Mouse (Mus musculus): ENCODE data around the gene Gm12248. TPM values are rescaled to one million over a fixed set of nuclear protein-coding genes. Genes with fewer than 3 reads are reported as not detected.
"Not testable (repeated sequence)": the region's sequence is repeated elsewhere in the genome, so short reads cannot be mapped to it uniquely, and the experiment has no call there.

The Gm12248 gene
- total and polyA plus RNA-seq, 2 experiments from 2014 or later, result not detected

DNA sequence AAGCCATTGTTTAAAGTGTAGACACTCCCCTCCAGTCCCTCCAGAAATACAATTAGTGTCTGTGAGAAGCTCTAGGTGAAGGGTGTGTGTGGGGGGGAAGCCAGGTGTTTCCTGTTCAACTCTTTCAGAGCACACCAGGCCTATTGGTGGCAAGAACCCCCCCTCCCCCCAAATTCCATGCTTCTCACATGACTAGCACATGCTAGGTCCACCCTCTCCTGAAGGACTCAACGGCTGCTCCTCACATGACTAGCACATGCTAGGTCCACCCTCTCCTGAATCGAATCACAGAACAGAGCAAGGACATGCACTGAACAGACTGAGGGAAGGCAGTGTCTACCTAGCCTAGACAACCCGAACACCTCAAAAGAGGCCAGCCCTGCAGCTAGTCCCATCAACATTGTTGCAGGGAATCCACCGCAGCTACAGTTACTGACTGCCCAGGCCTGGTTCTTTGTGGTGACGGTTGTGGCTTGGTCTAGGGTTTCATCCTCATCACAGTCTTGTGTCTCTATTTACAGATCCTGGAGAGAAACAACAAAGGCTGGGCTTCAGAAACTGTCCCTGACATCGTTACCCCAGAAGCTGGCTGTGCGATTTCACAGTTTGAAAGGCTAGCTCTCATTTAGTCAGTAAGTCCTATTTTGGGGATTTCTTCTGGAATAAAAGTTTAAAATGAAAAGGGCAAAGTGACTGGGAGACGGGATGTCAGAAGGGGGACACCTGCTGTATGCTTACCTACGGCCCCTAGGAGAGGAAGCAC is 9.8 kb upstream of the Gm12248 start:
- no peak overlapping the region; the same call in 1 of the 2 replicates for H3K4me3 ChIP-seq (ENCODE audit: low read depth, low read length)
- ATAC-seq, result no peak
- H3K36me3 ChIP-seq (ENCODE audit: insufficient read depth), result no peaks in the 10 kb centered on the region
- 83% methylated on average over 9 of the region's 9 CpGs for whole genome bisulfite sequencing
- no peaks in the 10 kb centered on the region for H3K9me3 ChIP-seq (ENCODE audit: low read length)
- peak overlapping the region; percentile 54 for H3K4me2 ChIP-seq (ENCODE audit: low read depth)
- H3K4me1 ChIP-seq (ENCODE audit: insufficient read depth), result peaks cover 14% of the 10 kb centered on the region
- H3K27me3 ChIP-seq (ENCODE audit: insufficient read depth, low read length), result no peaks in the 10 kb centered on the region
- DNase-seq, result no peak
- peak overlapping the region; percentile 63 for H3K9ac ChIP-seq
- TF ChIP-seq CTCF (IDR thresholded peaks at IDR 0.05; ENCODE audit: low read depth), result no peak
- no peak overlapping the region for H3K27ac ChIP-seq (ENCODE audit: low read depth, low read length)

- Histone ChIP-seq H3K9ac (no peak overlapping the region), H3K36me3 (ENCODE audit: insufficient read depth) (no peaks in the 10 kb centered on the region), H3K4me2 (ENCODE audit: low read depth) (no peak overlapping the region), H3K9me3 (ENCODE audit: low read length) (no peaks in the 10 kb centered on the region), H3K4me3 (ENCODE audit: low read depth, low read length) (no peak overlapping the region), H3K4me1 (ENCODE audit: insufficient read depth) (peaks cover 14% of the 10 kb centered on the region), H3K27me3 (ENCODE audit: insufficient read depth, low read length) (no peaks in the 10 kb centered on the region), H3K27ac (ENCODE audit: low read depth, low read length) (no peak overlapping the region)
- no peak for TF ChIP-seq CTCF (IDR thresholded peaks at IDR 0.05; ENCODE audit: low read depth)
- DNase-seq, result no peak
- no peak for ATAC-seq
- 86% methylated on average over 3 of the region's 3 CpGs for WGBS
Observed at GRCm38 (mm10) chr11:58102146-58102545, 9.2 kb upstream of the Gm12248 start.

DNA sequence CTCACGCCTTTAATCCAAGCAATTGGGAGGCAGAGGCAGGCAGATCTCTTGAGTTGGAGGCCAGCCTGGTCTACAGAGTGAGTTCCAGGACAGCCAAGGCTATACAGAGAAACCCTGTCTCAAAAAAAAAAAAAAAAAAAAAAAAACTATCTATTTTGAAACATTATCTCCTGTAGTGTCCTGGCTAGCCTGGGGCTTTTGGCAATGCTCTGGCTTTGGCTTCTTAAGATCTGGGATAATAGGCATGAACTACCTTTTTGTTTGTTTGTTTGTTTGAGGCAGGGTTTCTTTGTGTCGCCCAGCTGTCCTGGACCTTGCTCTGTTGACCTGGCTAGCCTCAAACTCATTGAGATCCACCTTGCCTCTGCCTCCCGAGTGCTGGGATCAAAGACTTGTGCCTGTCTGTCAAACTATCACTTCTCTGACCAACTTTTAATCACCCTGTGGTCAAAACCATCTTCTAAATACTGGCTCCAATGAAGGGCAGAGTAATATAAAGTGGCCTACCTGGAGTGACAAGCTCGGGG is 8.3 kb upstream of the Gm12248 start:
- peaks cover 14% of the 10 kb centered on the region for H3K4me1 ChIP-seq (ENCODE audit: insufficient read depth)
- H3K27me3 ChIP-seq (ENCODE audit: insufficient read depth, low read length), result no peaks in the 10 kb centered on the region
- no peak overlapping the region for H3K4me2 ChIP-seq (ENCODE audit: low read depth)
- 86% methylated on average over 4 of the region's 4 CpGs for WGBS
- no peaks in the 10 kb centered on the region for H3K36me3 ChIP-seq (ENCODE audit: insufficient read depth)
- H3K27ac ChIP-seq (ENCODE audit: low read depth, low read length), result no peak overlapping the region
- H3K9ac ChIP-seq, result no peak overlapping the region
- no peak overlapping the region for H3K4me3 ChIP-seq (ENCODE audit: low read depth, low read length)
- ATAC-seq (no peak), DNase-seq (no peak)
- TF ChIP-seq CTCF (IDR thresholded peaks at IDR 0.05; ENCODE audit: low read depth), result no peak
- no peaks in the 10 kb centered on the region for H3K9me3 ChIP-seq (ENCODE audit: low read length)

DNA sequence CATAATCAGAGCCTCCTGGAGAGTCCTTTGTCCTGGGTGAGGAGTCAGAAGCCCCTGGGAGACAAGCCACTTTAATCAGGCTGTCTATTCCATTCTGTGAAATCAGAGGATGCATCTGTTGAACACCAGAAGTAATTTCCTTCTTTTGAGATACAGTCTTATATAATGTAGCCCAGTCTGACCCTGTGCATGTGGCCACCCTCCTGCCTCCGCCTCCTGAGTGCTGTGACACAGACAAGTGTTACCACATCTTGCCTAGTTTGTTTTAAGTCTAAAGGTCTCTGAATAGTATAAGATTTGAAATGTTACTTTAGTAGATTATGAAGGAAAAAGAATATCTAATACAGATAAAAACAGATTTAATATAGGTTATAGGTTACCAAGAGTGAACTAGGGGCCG is 7.1 kb upstream of the Gm12248 start:
- Histone ChIP-seq H3K27me3 (ENCODE audit: insufficient read depth, low read length) (no peaks in the 10 kb centered on the region; the same call in 1 of the 2 replicates), H3K9ac (no peak overlapping the region), H3K4me1 (ENCODE audit: insufficient read depth) (peaks cover 7% of the 10 kb centered on the region), H3K9me3 (ENCODE audit: low read length) (no peaks in the 10 kb centered on the region), H3K4me3 (ENCODE audit: low read depth, low read length) (no peak overlapping the region), H3K4me2 (ENCODE audit: low read depth) (no peak overlapping the region), H3K36me3 (ENCODE audit: insufficient read depth) (no peaks in the 10 kb centered on the region), H3K27ac (ENCODE audit: low read depth, low read length) (no peak overlapping the region)
- WGBS, result 85% methylated on average over 2 of the region's 2 CpGs
- TF ChIP-seq CTCF (IDR thresholded peaks at IDR 0.05; ENCODE audit: low read depth), result no peak
- DNase-seq, result no peak
- no peak for ATAC-seq

- TF ChIP-seq CTCF (IDR thresholded peaks at IDR 0.05; ENCODE audit: low read depth), result peak; percentile 53
- H3K9ac ChIP-seq; H3K9me3 ChIP-seq (ENCODE audit: low read length); ATAC-seq; H3K27me3 ChIP-seq (ENCODE audit: insufficient read depth, low read length); H3K27ac ChIP-seq (ENCODE audit: low read depth, low read length); H3K4me1 ChIP-seq (ENCODE audit: insufficient read depth); H3K4me3 ChIP-seq (ENCODE audit: low read depth, low read length); H3K4me2 ChIP-seq (ENCODE audit: low read depth); DNase-seq; H3K36me3 ChIP-seq (ENCODE audit: insufficient read depth): not testable (repeated sequence)
- WGBS, result 74% methylated on average over 5 of the region's 5 CpGs
Observed at GRCm38 (mm10) chr11:58098366-58098720, 5.4 kb upstream of the Gm12248 start.

GRCm38 (mm10) chr11:58097621-58098365 is 4.9 kb upstream of the Gm12248 start:
- no peak overlapping the region for H3K27ac ChIP-seq (ENCODE audit: low read depth, low read length)
- H3K4me2 ChIP-seq (ENCODE audit: low read depth), result peak overlapping the region; percentile 56
- ATAC-seq (no peak), DNase-seq (no peak)
- no peaks in the 10 kb centered on the region for H3K36me3 ChIP-seq (ENCODE audit: insufficient read depth)
- no peaks in the 10 kb centered on the region for H3K4me1 ChIP-seq (ENCODE audit: insufficient read depth)
- TF ChIP-seq CTCF (IDR thresholded peaks at IDR 0.05; ENCODE audit: low read depth), result no peak
- H3K9ac ChIP-seq, result no peak overlapping the region
- H3K9me3 ChIP-seq (ENCODE audit: low read length), result no peaks in the 10 kb centered on the region
- H3K27me3 ChIP-seq (ENCODE audit: insufficient read depth, low read length), result no peaks in the 10 kb centered on the region; the same call in 1 of the 2 replicates
- peak overlapping the region; percentile 24 for H3K4me3 ChIP-seq (ENCODE audit: low read depth, low read length)
- WGBS, result 2% methylated on average over 33 of the region's 38 CpGs

Measured in forebrain, postnatal 0 days (tissue).